15 mouse cellular contexts compared by ENCODE assay signal in genomic region chr12:108450546-108450945, GRCm38 (mm10).
DNase-seq lines count a peak whose midpoint lies in the region; ATAC-seq lines count a peak whose summit lies in the region.
"Had no signal": no experiment of that assay in that cellular context is flagged by ENCODE, and none has a peak within 500 bp of the region (broad histone marks: within the 10 kb centered on the region; RNA-seq: fewer than 3 reads in every experiment).

No protein-coding gene starts in this region.

- no peaks in the 10 kb centered on the region for H3K9me3 ChIP-seq in hindbrain, embryonic 10.5 days
- H3K9me3 ChIP-seq in hindbrain, embryonic 11.5 days (ENCODE audit: control insufficient read depth, low read length): no peaks in the 10 kb centered on the region
- no peaks in the 10 kb centered on the region for H3K9me3 ChIP-seq in midbrain, embryonic 10.5 days (replicated peaks)
- H3K9me3 ChIP-seq in midbrain, embryonic 11.5 days (ENCODE audit: control insufficient read depth, low read length): no peaks in the 10 kb centered on the region
- no peaks in the 10 kb centered on the region for H3K9me3 ChIP-seq in intestine, embryonic 16.5 days (ENCODE audit: control insufficient read depth, low read length)
- H3K9me3 ChIP-seq in neural tube, embryonic 14.5 days (ENCODE audit: control insufficient read depth, low read length): no peaks in the 10 kb centered on the region
- H3K9me3 ChIP-seq: liver, embryonic 12.5 days had no signal

- WGBS in hindbrain, embryonic 10.5 days: 92% methylated on average over 5 of the region's 5 CpGs
- WGBS in hindbrain, embryonic 11.5 days: 86% methylated on average over 5 of the region's 5 CpGs
- 90% methylated on average over 5 of the region's 5 CpGs for WGBS in midbrain, embryonic 10.5 days
- WGBS in midbrain, embryonic 11.5 days: 89% methylated on average over 5 of the region's 5 CpGs
- WGBS in intestine, embryonic 16.5 days: 64% methylated on average over 5 of the region's 5 CpGs
- 68% methylated on average over 5 of the region's 5 CpGs for WGBS in neural tube, embryonic 14.5 days

- H3K27me3 ChIP-seq in hindbrain, embryonic 10.5 days (ENCODE audit: insufficient read depth, poor library complexity, severe bottlenecking): no peaks in the 10 kb centered on the region
- H3K27me3 ChIP-seq in hindbrain, embryonic 11.5 days (ENCODE audit: control insufficient read depth, insufficient read depth, low read length): no peaks in the 10 kb centered on the region
- H3K27me3 ChIP-seq in midbrain, embryonic 10.5 days (ENCODE audit: low read depth, poor library complexity, severe bottlenecking): no peaks in the 10 kb centered on the region
- no peaks in the 10 kb centered on the region for H3K27me3 ChIP-seq in midbrain, embryonic 11.5 days (ENCODE audit: control insufficient read depth, insufficient read depth, low read length)
- no peaks in the 10 kb centered on the region for H3K27me3 ChIP-seq in intestine, embryonic 16.5 days (replicated peaks; ENCODE audit: control insufficient read depth, insufficient read depth, low read length)
- no peaks in the 10 kb centered on the region for H3K27me3 ChIP-seq in neural tube, embryonic 14.5 days (ENCODE audit: control insufficient read depth, insufficient read depth, low read length)

- H3K27ac ChIP-seq in hindbrain, embryonic 10.5 days: peak overlapping the region; percentile 29; the same call in 1 of the 2 replicates
- H3K27ac ChIP-seq in hindbrain, embryonic 11.5 days (ENCODE audit: low read depth, low read length): no peak overlapping the region
- H3K27ac ChIP-seq in midbrain, embryonic 10.5 days (replicated peaks): 0 out of 2 replicates have a peak overlapping the region, but pooled peaks have one; percentile 28
- H3K27ac ChIP-seq in midbrain, embryonic 11.5 days (ENCODE audit: low read depth, low read length): no peak overlapping the region
- H3K27ac ChIP-seq in intestine, embryonic 16.5 days (ENCODE audit: low read length): 0 out of 2 replicates have a peak overlapping the region, but pooled peaks have one; percentile 25
- 0 out of 2 replicates have a peak overlapping the region, but pooled peaks have one; percentile 34 for H3K27ac ChIP-seq in neural tube, embryonic 14.5 days (ENCODE audit: low read depth, low read length)
- H3K27ac ChIP-seq: heart, adult 2 months; liver, embryonic 12.5 days; macrophage had no signal

- H3K4me1 ChIP-seq in hindbrain, embryonic 10.5 days (replicated peaks): peaks cover 34% of the 10 kb centered on the region
- no peaks in the 10 kb centered on the region; the same call in 1 of the 2 replicates for H3K4me1 ChIP-seq in hindbrain, embryonic 11.5 days (replicated peaks; ENCODE audit: control insufficient read depth, insufficient read depth, low read length)
- peaks cover 35% of the 10 kb centered on the region for H3K4me1 ChIP-seq in midbrain, embryonic 10.5 days
- peaks cover 2% of the 10 kb centered on the region for H3K4me1 ChIP-seq in midbrain, embryonic 11.5 days (ENCODE audit: control insufficient read depth, insufficient read depth, low read length)
- H3K4me1 ChIP-seq in intestine, embryonic 16.5 days (ENCODE audit: control insufficient read depth, insufficient read depth, low read length): peaks cover 15% of the 10 kb centered on the region
- peaks cover 2% of the 10 kb centered on the region; the same call in 1 of the 2 replicates for H3K4me1 ChIP-seq in neural tube, embryonic 14.5 days (ENCODE audit: control insufficient read depth, insufficient read depth, low read length)
- H3K4me1 ChIP-seq: liver, embryonic 12.5 days had no signal

- no peak overlapping the region for H3K4me2 ChIP-seq in hindbrain, embryonic 11.5 days (replicated peaks; ENCODE audit: low read depth, low read length)
- no peak overlapping the region for H3K4me2 ChIP-seq in midbrain, embryonic 11.5 days
- no peak overlapping the region for H3K4me2 ChIP-seq in intestine, embryonic 16.5 days (ENCODE audit: low read depth, low read length)
- no peak overlapping the region for H3K4me2 ChIP-seq in neural tube, embryonic 14.5 days (ENCODE audit: low read depth, low read length)
- H3K4me2 ChIP-seq: liver, embryonic 12.5 days had no signal

- H3K4me3 ChIP-seq in hindbrain, embryonic 10.5 days: no peak overlapping the region
- no peak overlapping the region for H3K4me3 ChIP-seq in hindbrain, embryonic 11.5 days (ENCODE audit: low read depth, low read length)
- no peak overlapping the region for H3K4me3 ChIP-seq in midbrain, embryonic 10.5 days
- H3K4me3 ChIP-seq in midbrain, embryonic 11.5 days (ENCODE audit: low read depth, low read length): no peak overlapping the region
- no peak overlapping the region for H3K4me3 ChIP-seq in intestine, embryonic 16.5 days (ENCODE audit: low read length)
- H3K4me3 ChIP-seq in neural tube, embryonic 14.5 days (ENCODE audit: low read depth, low read length): no peak overlapping the region
- H3K4me3 ChIP-seq: gastrocnemius, adult 2 months; heart, adult 2 months; liver, embryonic 12.5 days had no signal

- no peak overlapping the region for H3K9ac ChIP-seq in hindbrain, embryonic 11.5 days (ENCODE audit: low read depth, low read length)
- H3K9ac ChIP-seq in midbrain, embryonic 11.5 days (ENCODE audit: low read length): no peak overlapping the region
- H3K9ac ChIP-seq in intestine, embryonic 16.5 days (ENCODE audit: low read depth, low read length): no peak overlapping the region
- no peak overlapping the region for H3K9ac ChIP-seq in neural tube, embryonic 14.5 days (replicated peaks; ENCODE audit: low read depth, low read length)
- H3K9ac ChIP-seq: forebrain, postnatal 0 days; liver, embryonic 12.5 days had no signal

- ATAC-seq in hindbrain, embryonic 11.5 days (ENCODE audit: low FRiP score): no peak
- no peak for ATAC-seq in midbrain, embryonic 11.5 days (ENCODE audit: low FRiP score)
- no peak for ATAC-seq in intestine, embryonic 16.5 days
- ATAC-seq in neural tube, embryonic 14.5 days (ENCODE audit: low read depth): no peak
- no peak for ATAC-seq in megakaryocyte progenitor cell, adult 5-6 weeks (replicated peaks; ENCODE audit: poor library complexity)
- ATAC-seq: forebrain, postnatal 0 days; liver, embryonic 12.5 days had no signal

- DNase-seq in hindbrain, embryonic 10.5 days (ENCODE audit: low spot score): no peak
- no peak for DNase-seq in hindbrain, embryonic 11.5 days (ENCODE audit: low spot score)
- no peak for DNase-seq in midbrain, embryonic 10.5 days (ENCODE audit: low spot score)
- DNase-seq in midbrain, embryonic 11.5 days (ENCODE audit: low spot score, missing footprints): no peak
- DNase-seq in gastrocnemius, adult 8-10 months (ENCODE audit: low spot score in 2 of 2): no peak
- DNase-seq: cerebellum, adult 18-20 months; forebrain, postnatal 0 days; gastrocnemius, adult 2 months; heart, adult 2 months; thymus, postnatal 14 days had no signal

- peaks cover 9% of the 10 kb centered on the region; the same call in 1 of the 2 replicates for H3K36me3 ChIP-seq in hindbrain, embryonic 10.5 days
- no peaks in the 10 kb centered on the region for H3K36me3 ChIP-seq in hindbrain, embryonic 11.5 days (ENCODE audit: control insufficient read depth, insufficient read depth, low read length)
- H3K36me3 ChIP-seq in midbrain, embryonic 10.5 days: peaks cover 9% of the 10 kb centered on the region
- no peaks in the 10 kb centered on the region for H3K36me3 ChIP-seq in midbrain, embryonic 11.5 days (ENCODE audit: control insufficient read depth, insufficient read depth, low read length)
- no peaks in the 10 kb centered on the region for H3K36me3 ChIP-seq in intestine, embryonic 16.5 days (ENCODE audit: control insufficient read depth, insufficient read depth, low read length)
- H3K36me3 ChIP-seq in neural tube, embryonic 14.5 days (ENCODE audit: control insufficient read depth, insufficient read depth, low read length): no peaks in the 10 kb centered on the region
- H3K36me3 ChIP-seq: liver, embryonic 12.5 days had no signal

Comparison
In these comparisons a context has a peak if more than half of its experiments do, and no peak if none do; other contexts are left out.
1. H3K27ac ChIP-seq: peak in hindbrain, embryonic 10.5 days (single experiment), midbrain, embryonic 10.5 days (single experiment), intestine, embryonic 16.5 days (single experiment) and neural tube, embryonic 14.5 days (single experiment); none in hindbrain, embryonic 11.5 days (single experiment) and midbrain, embryonic 11.5 days (single experiment).